Mouse (Mus musculus): ENCODE measurements around the gene Gfra4. TPM values are rescaled to one million over a fixed set of nuclear protein-coding genes. Genes with fewer than 3 reads are reported as not detected.

Gfra4 gene
- polyA plus RNA-seq, 1 experiment from 2014 or later, result 1.2 TPM

Other genes starting within 250 kb of the Gfra4 start
- 12.1 to 15.5 TPM (median 12.6 TPM) in 3 replicates for gene 4930402H24Rik, start 136.7 kb downstream of the Gfra4 start, polyA plus RNA-seq (2018)
- gene Atrn, start 136.6 kb downstream of the Gfra4 start, polyA plus RNA-seq (2018), result 10.6 to 13.5 TPM (median 13.4 TPM) in 3 replicates
- 5.1 to 26.4 TPM (median 5.5 TPM) in 3 replicates for gene Adam33, start 20.7 kb upstream of the Gfra4 start, polyA plus RNA-seq (2018)
- 63.7 to 152 TPM (median 102 TPM) in 3 replicates for gene Siglec1, start 43.7 kb upstream of the Gfra4 start, polyA plus RNA-seq (2018)
- gene Hspa12b, start 84.2 kb upstream of the Gfra4 start, polyA plus RNA-seq (2018), result 0.06 to 0.17 TPM in 2 of 3 replicates, not detected in the other
- not detected in 3 replicates for gene Gm11037, start 90.4 kb upstream of the Gfra4 start, polyA plus RNA-seq (2018)
- 29.5 to 50.1 TPM (median 49.5 TPM) in 3 replicates for gene 1700037H04Rik, start 117.0 kb upstream of the Gfra4 start, polyA plus RNA-seq (2018)
- 97.8 to 113 TPM (median 108 TPM) in 3 replicates for gene Cenpb, start 137.0 kb upstream of the Gfra4 start, polyA plus RNA-seq (2018)
- gene Cdc25b, start 143.9 kb upstream of the Gfra4 start, polyA plus RNA-seq (2018), result 8.9 to 17.1 TPM (median 9.4 TPM) in 3 replicates
- gene Spef1, start 144.2 kb upstream of the Gfra4 start, polyA plus RNA-seq (2018), result 0.98 to 3.7 TPM (median 2.0 TPM) in 3 replicates
- gene Ap5s1, start 164.0 kb upstream of the Gfra4 start, polyA plus RNA-seq (2018), result 16.5 to 31.5 TPM (median 17.0 TPM) in 3 replicates
- gene Mavs, start 191.0 kb upstream of the Gfra4 start, polyA plus RNA-seq (2018), result 34.6 to 46.5 TPM (median 41.4 TPM) in 3 replicates
- 23.9 to 28.9 TPM (median 26.8 TPM) in 3 replicates for gene Pank2, start 219.4 kb upstream of the Gfra4 start, polyA plus RNA-seq (2018)